Mouse (Mus musculus): ENCODE results near the gene Fhit.

Fhit gene

GRCm38 (mm10) chr14:9583227-9584155 lies 1578.3 kb downstream of the Fhit start:
- no peak for DNase-seq

- DNase-seq: no peak
Observed at GRCm38 (mm10) chr14:9556333-9556732, 1605.5 kb downstream of the Fhit start.

GRCm38 (mm10) chr14:9555807-9556206 lies 1606.0 kb downstream of the Fhit start:
- DNase-seq: no peak

- no peak for DNase-seq
Observed at GRCm38 (mm10) chr14:9552149-9552548, 1609.7 kb downstream of the Fhit start.

GRCm38 (mm10) chr14:9547952-9548351 lies 1613.9 kb downstream of the Fhit start:
- DNase-seq: no peak

GRCm38 (mm10) chr14:9544364-9544763 lies 1617.5 kb downstream of the Fhit start:
- DNase-seq: no peak

GRCm38 (mm10) chr14:9535491-9535890 lies 1626.3 kb downstream of the Fhit start:
- DNase-seq: no peak

GRCm38 (mm10) chr14:9529247-9529646 lies 1632.6 kb downstream of the Fhit start:
- no peak for DNase-seq

- no peak for DNase-seq
Observed at GRCm38 (mm10) chr14:9526136-9526535, 1635.7 kb downstream of the Fhit start.

- DNase-seq: no peak
Observed at GRCm38 (mm10) chr14:9517651-9518050, 1644.2 kb downstream of the Fhit start.

GRCm38 (mm10) chr14:9509678-9510077 lies 1652.2 kb downstream of the Fhit start:
- no peak for DNase-seq

Measured in thymus, postnatal 25 days (tissue).